Mouse (Mus musculus): ENCODE data around the gene Prkab1. TPM values are rescaled to one million over a fixed set of nuclear protein-coding genes. Genes with fewer than 3 reads are reported as not detected.

Gene Prkab1
- polyA plus RNA-seq, 1 experiment, result 64.1 TPM

DNA sequence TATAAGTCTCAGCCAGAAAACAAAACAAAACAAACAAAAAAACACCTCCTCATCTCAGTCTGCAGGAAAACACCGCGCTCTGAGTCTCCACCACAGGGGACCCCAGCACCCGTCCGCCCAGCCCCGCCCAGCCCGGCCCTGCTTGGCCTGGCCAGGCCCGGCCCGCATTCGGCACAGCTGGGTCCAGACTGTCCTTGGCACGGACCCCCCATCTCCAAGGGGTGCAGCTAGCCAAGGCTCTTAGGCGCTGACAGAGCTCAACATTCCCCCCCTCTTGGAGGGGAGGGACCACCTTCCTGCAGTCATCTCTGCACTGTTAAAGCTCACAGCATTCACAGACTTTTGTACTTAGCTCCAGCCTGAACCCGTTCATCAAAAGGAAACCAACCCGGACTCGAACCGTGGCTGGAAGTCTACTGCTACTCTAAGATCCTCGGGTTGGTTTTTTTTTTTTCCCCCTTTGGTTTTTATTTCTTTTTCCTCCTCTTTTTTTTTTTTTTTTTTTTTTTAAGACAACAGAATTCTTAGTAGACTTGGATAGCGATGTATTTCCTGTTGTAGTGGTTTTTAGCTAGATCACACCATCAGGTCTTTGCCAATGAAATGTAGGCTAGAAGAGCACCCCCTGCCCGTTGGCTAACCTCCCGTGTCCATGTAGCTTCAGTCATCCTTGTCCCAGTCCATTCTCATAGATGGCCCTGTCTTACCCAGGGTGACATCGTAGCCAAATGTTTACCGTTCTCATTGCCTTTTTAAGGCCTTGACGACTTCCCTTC is 17.8 kb downstream of the Prkab1 start:
- Histone ChIP-seq H3K4me1 (ENCODE audit: control insufficient read depth, insufficient read depth, low read length) (peaks cover 4% of the 10 kb centered on the region), H3K27ac (ENCODE audit: control insufficient read depth, insufficient read depth, low read depth, low read length, poor library complexity) (no peak overlapping the region), H3K4me3 (replicated peaks; ENCODE audit: control insufficient read depth, low read depth, low read length) (no peak overlapping the region)
- TF ChIP-seq CTCF (IDR thresholded peaks at IDR 0.05; ENCODE audit: control insufficient read depth, insufficient read depth, low read length) (no peak), POLR2A (IDR thresholded peaks at IDR 0.05; ENCODE audit: borderline replicate concordance, control insufficient read depth, low read depth, low read length) (no peak)
- WGBS, result 91% methylated on average over 22 of the region's 22 CpGs

DNA sequence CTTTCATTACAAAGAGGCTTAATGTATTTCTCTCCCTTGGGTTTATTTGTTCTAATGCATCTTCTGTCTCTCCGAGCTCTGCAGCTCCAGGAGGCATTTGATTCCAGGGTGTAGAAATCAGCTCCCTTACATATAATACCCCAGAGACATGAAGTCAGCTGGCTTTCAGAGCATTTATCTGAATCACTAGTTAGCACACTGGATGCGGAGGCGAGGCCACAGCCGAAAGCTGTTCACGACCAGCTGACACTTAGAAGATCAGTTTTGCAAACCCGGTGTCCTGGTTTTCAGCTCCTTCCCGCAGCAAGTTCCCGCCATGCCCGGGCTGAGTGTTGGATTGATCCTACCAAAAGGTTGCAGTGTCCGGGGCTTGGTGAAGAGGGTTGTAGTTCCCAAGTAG is 20.0 kb downstream of the Prkab1 start:
- TF ChIP-seq CTCF (IDR thresholded peaks at IDR 0.05; ENCODE audit: control insufficient read depth, insufficient read depth, low read length) (no peak), POLR2A (IDR thresholded peaks at IDR 0.05; ENCODE audit: borderline replicate concordance, control insufficient read depth, low read depth, low read length) (no peak)
- Histone ChIP-seq H3K4me1 (ENCODE audit: control insufficient read depth, insufficient read depth, low read length) (peaks cover 4% of the 10 kb centered on the region), H3K27ac (ENCODE audit: control insufficient read depth, insufficient read depth, low read depth, low read length, poor library complexity) (no peak overlapping the region), H3K4me3 (replicated peaks; ENCODE audit: control insufficient read depth, low read depth, low read length) (no peak overlapping the region)
- 98% methylated on average over 10 of the region's 10 CpGs for WGBS

- H3K4me1 ChIP-seq (ENCODE audit: control insufficient read depth, insufficient read depth, low read length), result peaks cover 4% of the 10 kb centered on the region
- WGBS, result 87% methylated on average over 13 of the region's 13 CpGs
- no peak overlapping the region for H3K4me3 ChIP-seq (replicated peaks; ENCODE audit: control insufficient read depth, low read depth, low read length)
- TF ChIP-seq CTCF (IDR thresholded peaks at IDR 0.05; ENCODE audit: control insufficient read depth, insufficient read depth, low read length) (no peak), POLR2A (IDR thresholded peaks at IDR 0.05; ENCODE audit: borderline replicate concordance, control insufficient read depth, low read depth, low read length) (no peak)
- no peak overlapping the region; the same call in 1 of the 2 replicates for H3K27ac ChIP-seq (ENCODE audit: control insufficient read depth, insufficient read depth, low read depth, low read length, poor library complexity)
Observed at GRCm38 (mm10) chr5:116003825-116004224, 20.5 kb downstream of the Prkab1 start.

DNA sequence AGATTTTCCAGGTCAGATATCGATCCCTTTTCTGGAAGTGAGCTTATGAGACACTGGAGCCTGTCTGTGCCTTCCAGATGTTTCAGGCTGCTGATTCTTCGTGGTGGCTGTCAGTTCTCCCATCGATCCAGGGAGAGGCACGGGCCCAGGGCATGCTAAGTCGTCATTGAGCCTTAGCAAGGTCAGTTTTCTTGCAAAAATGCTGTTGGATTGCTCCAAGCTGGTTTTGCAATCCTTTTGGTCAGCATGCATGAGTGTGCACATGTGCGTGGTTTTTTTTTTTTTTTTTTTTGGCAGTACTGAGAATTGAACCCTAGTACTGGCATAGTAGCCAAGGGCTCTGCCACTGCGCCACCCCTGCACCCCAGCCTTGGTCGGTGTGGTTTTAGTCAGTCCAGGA is 21.2 kb downstream of the Prkab1 start:
- no peak for TF ChIP-seq CTCF (IDR thresholded peaks at IDR 0.05; ENCODE audit: control insufficient read depth, insufficient read depth, low read length)
- TF ChIP-seq POLR2A (IDR thresholded peaks at IDR 0.05; ENCODE audit: borderline replicate concordance, control insufficient read depth, low read depth, low read length), result no peak
- Histone ChIP-seq H3K4me3 (replicated peaks; ENCODE audit: control insufficient read depth, low read depth, low read length) (no peak overlapping the region), H3K4me1 (ENCODE audit: control insufficient read depth, insufficient read depth, low read length) (peaks cover 4% of the 10 kb centered on the region), H3K27ac (ENCODE audit: control insufficient read depth, insufficient read depth, low read depth, low read length, poor library complexity) (peak overlapping the region; percentile 55)
- 50% methylated on average over 8 of the region's 8 CpGs for WGBS

GRCm38 (mm10) chr5:115997376-115997775 is 26.9 kb downstream of the Prkab1 start:
- TF ChIP-seq POLR2A (IDR thresholded peaks at IDR 0.05; ENCODE audit: borderline replicate concordance, control insufficient read depth, low read depth, low read length) (no peak), CTCF (IDR thresholded peaks at IDR 0.05; ENCODE audit: control insufficient read depth, insufficient read depth, low read length) (no peak)
- 93% methylated on average over 13 of the region's 13 CpGs for WGBS
- no peak overlapping the region for H3K4me3 ChIP-seq (replicated peaks; ENCODE audit: control insufficient read depth, low read depth, low read length)
- no peaks in the 10 kb centered on the region for H3K4me1 ChIP-seq (ENCODE audit: control insufficient read depth, insufficient read depth, low read length)
- no peak overlapping the region for H3K27ac ChIP-seq (ENCODE audit: control insufficient read depth, insufficient read depth, low read depth, low read length, poor library complexity)

DNA sequence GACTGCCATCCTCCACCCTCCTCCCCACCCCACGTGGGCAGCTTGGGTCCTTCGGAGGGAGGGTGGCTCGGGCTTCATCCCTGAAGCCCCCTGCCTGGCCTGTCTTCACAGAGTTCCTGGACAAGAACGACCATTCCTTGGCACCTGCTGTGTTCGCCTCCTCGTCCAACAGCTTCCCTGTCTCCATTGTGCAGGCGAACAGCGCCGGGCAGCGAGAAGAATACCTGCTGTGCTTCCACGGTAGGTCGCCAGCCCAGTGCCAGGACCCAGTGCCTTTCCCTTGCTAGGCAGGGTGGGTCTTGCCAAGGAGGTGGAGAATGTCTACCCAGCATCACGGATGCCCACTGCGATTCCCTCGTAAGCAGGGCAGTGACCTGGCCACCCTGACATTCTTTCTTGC is 30.2 kb downstream of the Prkab1 start:
- Histone ChIP-seq H3K27ac (ENCODE audit: control insufficient read depth, insufficient read depth, low read depth, low read length, poor library complexity) (no peak overlapping the region), H3K4me1 (ENCODE audit: control insufficient read depth, insufficient read depth, low read length) (no peaks in the 10 kb centered on the region), H3K4me3 (replicated peaks; ENCODE audit: control insufficient read depth, low read depth, low read length) (no peak overlapping the region)
- TF ChIP-seq POLR2A (IDR thresholded peaks at IDR 0.05; ENCODE audit: borderline replicate concordance, control insufficient read depth, low read depth, low read length) (no peak), CTCF (IDR thresholded peaks at IDR 0.05; ENCODE audit: control insufficient read depth, insufficient read depth, low read length) (no peak)
- WGBS, result 94% methylated on average over 15 of the region's 15 CpGs

- Histone ChIP-seq H3K4me1 (ENCODE audit: control insufficient read depth, insufficient read depth, low read length) (no peaks in the 10 kb centered on the region), H3K4me3 (replicated peaks; ENCODE audit: control insufficient read depth, low read depth, low read length) (no peak overlapping the region), H3K27ac (ENCODE audit: control insufficient read depth, insufficient read depth, low read depth, low read length, poor library complexity) (no peak overlapping the region)
- TF ChIP-seq CTCF (IDR thresholded peaks at IDR 0.05; ENCODE audit: control insufficient read depth, insufficient read depth, low read length) (no peak), POLR2A (IDR thresholded peaks at IDR 0.05; ENCODE audit: borderline replicate concordance, control insufficient read depth, low read depth, low read length) (no peak)
- 95% methylated on average over 11 of the region's 11 CpGs for WGBS
Observed at GRCm38 (mm10) chr5:115991717-115992116, 32.6 kb downstream of the Prkab1 start.

DNA sequence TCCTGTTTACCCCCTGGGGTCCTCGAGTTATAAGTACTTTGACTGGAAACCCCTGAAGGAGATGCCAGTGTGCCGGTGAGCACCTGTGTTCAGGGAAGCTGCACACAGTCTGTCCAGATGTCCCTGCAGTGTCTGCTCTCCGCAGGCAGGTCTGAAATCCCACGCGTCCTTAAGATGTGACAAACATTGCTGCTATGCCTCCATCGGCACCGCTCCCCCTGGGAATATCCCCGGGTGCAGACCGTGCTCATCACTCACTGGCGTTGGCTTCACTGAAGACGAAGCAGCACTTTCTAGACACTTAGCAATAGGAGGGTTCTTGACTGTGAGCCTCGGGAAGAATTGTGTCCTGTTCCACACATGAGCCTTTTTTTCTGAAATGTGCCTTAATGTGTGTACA is 37.0 kb downstream of the Prkab1 start:
- Histone ChIP-seq H3K27ac (ENCODE audit: control insufficient read depth, insufficient read depth, low read depth, low read length, poor library complexity) (no peak overlapping the region), H3K4me1 (ENCODE audit: control insufficient read depth, insufficient read depth, low read length) (no peaks in the 10 kb centered on the region), H3K4me3 (replicated peaks; ENCODE audit: control insufficient read depth, low read depth, low read length) (no peak overlapping the region)
- WGBS, result 95% methylated on average over 12 of the region's 12 CpGs
- TF ChIP-seq POLR2A (IDR thresholded peaks at IDR 0.05; ENCODE audit: borderline replicate concordance, control insufficient read depth, low read depth, low read length), result no peak

- TF ChIP-seq POLR2A (IDR thresholded peaks at IDR 0.05; ENCODE audit: borderline replicate concordance, control insufficient read depth, low read depth, low read length) (no peak), CTCF (IDR thresholded peaks at IDR 0.05; ENCODE audit: control insufficient read depth, insufficient read depth, low read length) (no peak)
- 96% methylated on average over 11 of the region's 11 CpGs for WGBS
- Histone ChIP-seq H3K4me1 (ENCODE audit: control insufficient read depth, insufficient read depth, low read length) (no peaks in the 10 kb centered on the region), H3K27ac (ENCODE audit: control insufficient read depth, insufficient read depth, low read depth, low read length, poor library complexity) (no peak overlapping the region), H3K4me3 (replicated peaks; ENCODE audit: control insufficient read depth, low read depth, low read length) (no peak overlapping the region)
Observed at GRCm38 (mm10) chr5:115985101-115985500, 39.2 kb downstream of the Prkab1 start.
